Mouse (Mus musculus): ENCODE data around the gene Wdr91.

Gene Wdr91

GRCm38 (mm10) chr6:34877509-34878321, 33.0 kb downstream of the Wdr91 start, which contains the start of gene Cyren:
Gene Cyren, minus strand, starts transcription at chr6:34878060.
- DNase-seq, result peak; percentile 96

GRCm38 (mm10) chr6:34876835-34877156, 33.9 kb downstream of the Wdr91 start:
- no peak for DNase-seq

GRCm38 (mm10) chr6:34875966-34876834, 34.5 kb downstream of the Wdr91 start:
- DNase-seq, result no peak

- DNase-seq, result no peak
These were observed 35.4 kb downstream of the Wdr91 start for GRCm38 (mm10) chr6:34875268-34875761.

GRCm38 (mm10) chr6:34874101-34874921, 36.4 kb downstream of the Wdr91 start:
- no peak for DNase-seq

- no peak for DNase-seq
These were observed 37.8 kb downstream of the Wdr91 start for GRCm38 (mm10) chr6:34872871-34873270.

GRCm38 (mm10) chr6:34871929-34872328, 38.7 kb downstream of the Wdr91 start:
- no peak for DNase-seq

GRCm38 (mm10) chr6:34870724-34871123, 40.0 kb downstream of the Wdr91 start:
- no peak for DNase-seq

GRCm38 (mm10) chr6:34870136-34870535, 40.5 kb downstream of the Wdr91 start:
- no peak for DNase-seq

- DNase-seq, result no peak
These were observed 41.3 kb downstream of the Wdr91 start for GRCm38 (mm10) chr6:34869225-34869915.

- DNase-seq, result no peak
These were observed 42.0 kb downstream of the Wdr91 start for GRCm38 (mm10) chr6:34868507-34869217.

GRCm38 (mm10) chr6:34867995-34868350, 42.7 kb downstream of the Wdr91 start:
- DNase-seq, result no peak

GRCm38 (mm10) chr6:34867301-34867994, 43.2 kb downstream of the Wdr91 start:
- DNase-seq, result no peak

- no peak for DNase-seq
These were observed 43.9 kb downstream of the Wdr91 start for GRCm38 (mm10) chr6:34866786-34867185.

- no peak for DNase-seq
These were observed 44.7 kb downstream of the Wdr91 start for GRCm38 (mm10) chr6:34865711-34866593.

GRCm38 (mm10) chr6:34865213-34865612, 45.5 kb downstream of the Wdr91 start:
- no peak for DNase-seq

- DNase-seq, result no peak
These were observed 46.7 kb downstream of the Wdr91 start for GRCm38 (mm10) chr6:34863786-34864514.

GRCm38 (mm10) chr6:34862791-34863403, 47.8 kb downstream of the Wdr91 start, which contains the start of gene Tmem140:
Gene Tmem140, plus strand, starts transcription at chr6:34863146.
- no peak for DNase-seq

- DNase-seq, result no peak
These were observed 48.3 kb downstream of the Wdr91 start for GRCm38 (mm10) chr6:34862381-34862780.

Measured in embryo, embryonic 11 days (tissue).